Mouse (Mus musculus): ENCODE results near the gene Slc28a3.

Slc28a3 gene

DNA sequence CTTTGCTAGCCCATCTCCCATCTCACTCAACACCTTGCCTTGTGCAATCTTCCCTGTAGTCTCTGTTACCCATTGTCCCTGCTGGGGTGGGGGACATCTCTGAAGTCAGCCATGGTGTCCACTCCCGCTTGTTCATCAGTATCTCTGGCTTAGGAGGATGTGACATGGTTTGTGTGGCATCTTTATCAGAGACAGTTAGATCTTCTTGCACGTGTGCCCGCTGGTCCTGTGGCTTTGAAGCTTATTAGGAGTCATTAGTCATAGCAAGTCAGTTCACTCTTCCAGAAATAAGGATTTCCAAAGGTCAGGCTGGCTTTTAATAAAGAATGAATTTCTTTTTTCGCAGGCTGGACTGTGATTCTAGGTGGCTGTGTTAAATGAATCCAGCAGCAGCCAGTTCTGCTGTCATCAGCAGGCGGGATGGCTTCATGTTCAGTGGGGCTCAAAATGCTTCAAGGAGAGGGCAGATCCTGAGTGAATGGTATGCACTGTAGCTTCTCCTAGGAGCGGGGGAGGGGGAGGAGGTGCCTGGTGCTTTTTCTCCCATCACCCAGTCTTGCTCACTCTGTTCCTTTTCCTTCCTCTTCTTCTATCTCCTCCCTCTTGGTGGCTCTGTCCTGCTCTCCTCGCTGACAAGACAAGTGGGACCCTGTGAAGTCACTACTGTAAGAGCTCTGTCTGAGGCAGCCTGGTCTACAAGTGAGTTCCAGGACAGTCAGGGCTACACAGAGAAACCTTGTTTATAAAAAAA, 89.9 kb downstream of the Slc28a3 start:
- no peak for DNase-seq

GRCm38 (mm10) chr13:58520028-58520427, 90.6 kb downstream of the Slc28a3 start:
- DNase-seq, result peak; percentile 88

DNA sequence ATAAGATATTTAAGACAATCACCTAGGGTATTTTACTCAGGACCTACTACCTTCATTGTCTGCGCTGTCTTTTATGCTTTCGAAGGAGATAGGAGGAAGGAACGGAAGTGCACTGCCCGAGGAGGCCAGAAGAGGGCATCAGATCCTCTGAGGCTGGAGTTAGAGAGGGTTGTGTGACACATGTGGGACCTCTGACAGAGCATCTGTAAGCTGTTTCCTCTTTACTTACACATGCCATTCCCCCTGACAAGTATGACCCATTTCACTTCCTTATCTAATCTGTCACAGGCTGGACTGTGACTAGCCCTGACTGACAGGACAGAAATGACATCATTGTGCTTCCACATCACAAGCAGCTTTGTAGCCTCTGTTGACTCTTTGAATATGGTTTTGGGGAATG, 94.4 kb downstream of the Slc28a3 start:
- DNase-seq, result no peak

- no peak for DNase-seq
Measured at GRCm38 (mm10) chr13:58515635-58516034, 95.0 kb downstream of the Slc28a3 start.

DNA sequence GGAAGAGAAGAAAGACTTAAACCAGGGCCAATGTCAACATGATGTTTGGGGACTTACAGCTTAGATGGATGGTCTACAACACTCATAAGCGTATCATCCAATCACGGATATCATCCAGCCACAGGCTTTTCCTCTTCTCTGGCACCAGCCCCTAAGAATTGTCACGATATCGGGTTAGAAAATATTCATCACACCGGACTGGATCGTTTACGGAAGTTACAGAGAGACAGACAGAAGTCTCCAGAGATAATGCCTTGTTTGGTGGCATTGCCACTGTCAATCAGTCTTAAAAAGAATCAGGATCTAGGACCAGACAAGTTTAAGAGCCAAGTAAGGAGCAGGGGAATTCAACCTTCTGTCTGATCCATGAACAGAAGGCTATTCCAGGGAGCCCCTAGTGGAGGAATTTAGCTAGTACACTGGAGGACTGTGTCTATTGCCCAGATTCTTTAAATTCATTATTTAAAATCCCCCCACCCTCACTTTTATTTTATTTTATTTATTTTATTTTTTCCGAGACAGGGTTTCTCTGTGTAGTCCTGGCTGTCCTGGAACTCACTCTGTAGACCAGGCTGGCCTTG, 96.4 kb downstream of the Slc28a3 start:
- DNase-seq, result no peak

DNA sequence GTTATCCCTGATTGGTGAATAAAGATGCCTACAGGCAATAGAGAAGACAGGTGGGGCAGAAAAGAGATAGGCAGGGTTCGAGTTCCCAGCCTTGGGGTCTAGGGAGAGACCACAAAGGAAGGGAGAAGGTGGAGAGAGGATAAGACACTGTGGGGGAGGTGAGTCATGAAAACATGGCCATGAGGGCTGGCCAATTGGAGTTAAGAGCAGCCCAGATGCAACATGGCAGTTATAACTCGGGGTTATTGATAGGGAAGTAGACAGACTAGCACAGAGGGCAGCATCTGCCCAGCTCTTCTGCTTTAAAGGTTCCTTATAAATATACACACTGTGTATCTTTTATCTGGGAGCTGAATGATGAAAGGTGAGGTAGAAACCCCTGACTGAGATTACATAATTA, 98.8 kb downstream of the Slc28a3 start:
- no peak for DNase-seq

DNA sequence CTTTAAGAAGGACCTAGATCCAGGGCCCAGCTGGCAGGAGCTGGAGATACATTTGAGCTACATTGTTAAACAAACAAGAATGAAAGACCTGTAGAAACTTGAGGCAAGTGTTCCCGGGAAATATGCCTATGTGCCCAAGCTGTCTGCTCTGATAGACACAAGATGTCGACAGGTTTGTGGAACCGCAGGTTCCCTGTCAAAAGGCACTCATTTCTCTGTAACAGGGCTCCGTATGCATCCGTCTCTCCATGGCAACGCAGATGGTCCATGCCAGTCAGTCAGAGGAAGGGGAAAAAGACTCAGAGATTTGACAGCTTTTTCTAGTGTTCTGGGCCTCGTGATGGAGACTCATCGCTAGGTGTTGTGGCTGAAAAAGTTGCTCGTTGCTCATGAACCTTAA, 99.4 kb downstream of the Slc28a3 start:
- DNase-seq, result no peak

- DNase-seq, result no peak
Measured at GRCm38 (mm10) chr13:58509241-58509640, 101.4 kb downstream of the Slc28a3 start.

GRCm38 (mm10) chr13:58503610-58504009, 107.1 kb downstream of the Slc28a3 start:
- DNase-seq, result peak; percentile 96

GRCm38 (mm10) chr13:58497809-58498208, 112.9 kb downstream of the Slc28a3 start:
- no peak for DNase-seq
